Mouse (Mus musculus): Measurements from ENCODE around the gene Pik3r2.
A peak's percentile ranks its signal among the peaks of the same experiment; 100 is the strongest.
"Not testable (repeated sequence)": the region's sequence is repeated elsewhere in the genome, so short reads cannot be mapped to it uniquely, and the experiment has no call there.

Gene Pik3r2

DNA sequence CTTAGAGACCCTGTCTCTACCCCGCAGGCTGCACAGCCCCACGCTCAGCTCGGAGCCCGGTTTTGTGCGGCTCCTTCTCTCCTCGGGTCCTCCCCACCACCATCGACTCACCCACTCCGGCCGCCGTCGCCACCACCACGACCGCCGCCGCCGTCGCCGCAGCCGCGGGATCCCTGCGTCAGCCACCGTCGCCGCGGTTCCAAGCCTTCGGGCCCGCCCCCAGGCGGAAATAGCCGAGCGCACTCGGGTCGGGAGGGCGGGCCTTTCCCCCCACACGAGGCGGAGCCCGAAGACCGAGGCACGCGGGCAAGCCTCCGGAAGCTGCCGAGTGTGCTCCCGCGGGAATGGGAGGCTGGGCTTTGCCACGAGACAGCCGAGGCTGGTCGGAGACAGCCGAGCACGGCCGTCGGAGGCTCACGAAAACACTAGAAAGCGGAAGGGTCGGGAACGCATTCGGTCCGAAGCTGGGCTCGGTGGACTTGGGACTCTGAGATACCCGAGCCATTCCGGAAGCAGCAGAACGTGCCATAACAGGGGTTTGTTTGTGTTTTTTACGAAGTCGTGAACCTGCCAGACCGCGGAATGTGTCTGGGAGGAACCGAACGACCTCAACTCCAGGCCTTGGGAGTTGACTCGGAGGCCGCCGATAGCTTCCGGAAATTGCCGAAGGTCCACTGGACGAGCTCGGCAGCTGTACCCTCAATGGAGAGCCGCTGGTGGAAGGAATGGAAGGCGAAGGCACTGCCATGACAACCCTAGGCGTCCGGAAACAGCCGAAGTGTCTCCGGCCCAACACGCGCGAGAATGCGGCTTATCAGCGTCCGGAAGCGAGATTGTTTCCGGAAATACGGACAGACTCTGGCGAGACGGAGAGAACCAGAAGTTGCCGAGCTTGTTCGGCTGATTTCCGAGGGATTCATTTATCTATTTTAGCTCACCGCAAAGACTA is at the start of gene Pik3r2:
Pik3r2 (minus strand) TSS at position 218 of the 949 bp plus-strand sequence.
- DNase-seq = peak; percentile 99

GRCm38 (mm10) chr8:70825816-70826215 is 49.3 kb upstream of the Pik3r2 start:
- no peak for DNase-seq

- no peak for DNase-seq
Observed at GRCm38 (mm10) chr8:70823802-70824201, 47.3 kb upstream of the Pik3r2 start.

DNA sequence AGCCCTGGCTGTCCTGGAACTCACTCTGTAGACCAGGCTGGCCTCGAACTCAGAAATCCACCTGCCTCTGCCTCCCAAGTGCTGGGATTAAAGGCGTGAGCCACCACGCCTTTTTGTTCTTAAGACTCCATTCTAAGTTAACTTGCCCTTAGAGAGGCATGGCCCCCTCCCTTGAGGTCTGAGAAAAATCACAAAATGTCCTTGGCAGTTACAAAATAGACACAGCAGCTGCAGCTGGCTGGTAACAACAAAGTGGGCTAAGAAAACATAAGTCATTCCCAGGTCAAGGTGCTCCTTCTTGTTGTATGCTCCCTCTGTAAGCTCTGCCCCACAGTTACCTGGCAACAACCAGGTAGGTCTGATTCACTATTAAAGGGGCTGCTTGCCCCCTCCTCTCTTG is 46.1 kb upstream of the Pik3r2 start:
- DNase-seq = not testable (repeated sequence)

GRCm38 (mm10) chr8:70821992-70822391 is 45.5 kb upstream of the Pik3r2 start:
- no peak for DNase-seq

DNA sequence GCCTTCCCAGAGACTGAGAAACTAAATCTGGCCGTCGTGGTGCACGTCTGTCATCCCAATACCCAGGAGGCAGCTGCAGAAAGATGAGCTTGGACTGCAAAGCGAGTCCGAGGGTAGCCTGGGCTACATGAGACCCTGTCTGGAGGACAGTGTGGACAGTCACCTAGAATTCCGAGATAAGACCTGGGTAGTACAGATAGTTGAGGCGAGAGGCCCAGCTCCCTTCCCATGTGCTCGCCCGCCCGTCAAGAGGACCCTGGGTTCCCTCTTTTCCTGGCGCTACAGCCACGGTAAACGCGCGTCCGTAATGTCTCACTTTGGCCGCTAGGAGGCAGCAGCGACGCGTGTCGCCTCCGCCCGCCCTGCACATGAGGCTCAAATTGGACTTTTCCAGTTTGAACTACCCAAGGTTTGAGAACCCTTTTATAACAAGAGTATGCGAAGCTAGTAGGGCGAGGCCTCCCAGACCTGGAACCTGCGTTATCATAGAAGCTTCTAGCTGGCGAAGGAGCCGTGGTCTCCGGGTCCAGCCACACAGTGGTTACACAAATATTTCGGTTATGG is 45.0 kb upstream of the Pik3r2 start:
- DNase-seq = peak; percentile 65

DNA sequence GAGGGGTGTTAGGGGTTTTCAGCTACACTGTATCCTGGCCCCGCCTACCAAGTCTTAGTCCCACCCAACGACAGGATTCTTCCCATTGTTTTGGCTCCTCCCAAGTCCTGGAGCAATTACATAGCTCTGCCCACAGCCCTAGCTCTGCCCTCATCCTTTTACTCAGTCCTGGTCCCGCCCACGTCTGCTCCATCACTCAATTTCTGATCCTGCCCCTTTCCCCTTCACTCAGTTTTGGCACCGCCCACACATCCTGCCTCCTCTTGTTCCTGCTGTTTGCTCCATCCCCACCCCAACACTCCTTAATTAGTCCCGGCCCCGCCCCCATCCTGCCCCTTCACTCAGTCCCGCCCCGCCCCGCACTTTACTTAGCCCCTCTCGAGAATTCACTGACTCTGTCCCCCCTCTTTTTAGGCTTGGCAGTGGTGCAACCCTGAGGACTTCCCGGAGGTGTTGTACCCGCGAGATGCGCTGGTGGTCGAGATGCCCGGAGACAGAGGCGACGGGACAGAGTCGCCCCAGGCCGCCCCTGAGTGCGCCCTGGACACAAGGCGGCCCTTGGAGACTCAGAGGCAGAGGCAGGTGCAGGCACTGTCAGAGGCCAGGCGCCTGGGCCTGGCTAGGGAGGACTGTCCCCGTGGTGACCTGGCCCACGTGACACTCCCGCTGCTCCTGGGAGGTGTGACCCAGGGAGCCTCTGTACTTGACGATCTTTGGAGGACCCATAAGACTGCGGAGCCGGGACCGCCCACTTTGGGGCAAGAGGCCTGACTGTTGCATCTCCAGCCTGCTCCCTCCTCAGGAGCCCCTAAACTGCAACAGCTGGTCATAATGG is 43.8 kb upstream of the Pik3r2 start:
- DNase-seq = no peak

- no peak for DNase-seq
Observed at GRCm38 (mm10) chr8:70816679-70817078, 40.2 kb upstream of the Pik3r2 start.

DNA sequence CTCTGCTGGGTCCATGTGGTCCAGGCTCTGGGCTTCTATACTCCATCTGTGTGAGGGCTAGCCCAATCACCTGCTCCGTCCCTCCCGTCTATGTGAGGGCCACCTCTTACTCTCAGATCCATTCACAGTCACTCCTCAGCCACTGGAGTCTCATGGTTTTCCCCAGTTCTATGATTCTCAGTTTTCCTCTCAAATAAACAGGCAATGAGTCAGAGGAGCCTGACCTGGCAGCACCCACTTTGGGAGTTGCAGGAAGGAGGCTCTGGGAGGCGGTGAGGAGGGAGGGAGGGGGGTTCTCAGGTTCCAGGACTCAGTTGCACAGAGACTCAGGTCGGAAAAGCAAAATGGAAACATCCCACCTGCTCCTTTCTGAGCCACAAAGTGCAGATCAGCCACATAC is 36.4 kb upstream of the Pik3r2 start:
- no peak for DNase-seq

- DNase-seq = no peak
Observed at GRCm38 (mm10) chr8:70812055-70812454, 35.5 kb upstream of the Pik3r2 start.

DNA sequence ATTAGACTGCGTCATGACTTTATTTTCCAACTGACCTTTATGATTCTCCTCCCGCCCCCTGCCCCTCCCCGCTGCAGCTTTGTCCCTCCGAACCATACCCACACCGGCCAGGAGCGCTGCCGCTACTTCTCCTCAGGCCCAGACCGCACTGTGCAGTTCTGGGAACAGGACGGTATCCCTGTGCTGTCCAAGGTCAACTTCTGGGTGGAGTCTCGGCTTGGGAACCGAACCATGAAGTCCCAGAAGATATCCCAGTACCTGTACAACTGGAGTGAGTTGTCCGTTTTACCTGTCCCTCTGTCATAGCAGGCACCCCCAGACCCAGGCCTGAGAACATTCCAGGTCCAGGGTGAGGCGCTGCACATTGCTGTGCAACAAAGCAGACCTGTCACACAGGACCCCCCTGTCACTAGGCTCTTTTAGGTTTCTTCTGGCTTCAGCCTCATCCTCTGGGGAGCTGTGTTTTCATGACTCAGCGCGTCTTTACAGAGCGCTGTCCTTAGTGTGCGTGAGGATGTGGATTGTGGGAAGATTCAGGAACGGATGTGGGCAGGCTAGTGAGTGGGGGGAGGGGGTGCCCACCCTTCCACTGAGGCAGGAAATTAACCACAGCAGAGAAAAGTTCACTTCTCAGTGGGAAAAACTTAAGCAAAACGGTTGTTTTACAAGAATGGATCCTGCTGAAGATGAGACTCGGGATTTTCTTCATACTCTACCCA is 34.6 kb upstream of the Pik3r2 start:
- no peak for DNase-seq

- DNase-seq = no peak
Observed at GRCm38 (mm10) chr8:70808955-70809701, 32.6 kb upstream of the Pik3r2 start.

GRCm38 (mm10) chr8:70808239-70808638 is 31.7 kb upstream of the Pik3r2 start, which contains the start of gene Il12rb1:
Gene Il12rb1 (plus strand): TSS chr8:70808449.
- DNase-seq = no peak

- no peak for DNase-seq
Observed at GRCm38 (mm10) chr8:70807304-70807703, 30.8 kb upstream of the Pik3r2 start.

DNA sequence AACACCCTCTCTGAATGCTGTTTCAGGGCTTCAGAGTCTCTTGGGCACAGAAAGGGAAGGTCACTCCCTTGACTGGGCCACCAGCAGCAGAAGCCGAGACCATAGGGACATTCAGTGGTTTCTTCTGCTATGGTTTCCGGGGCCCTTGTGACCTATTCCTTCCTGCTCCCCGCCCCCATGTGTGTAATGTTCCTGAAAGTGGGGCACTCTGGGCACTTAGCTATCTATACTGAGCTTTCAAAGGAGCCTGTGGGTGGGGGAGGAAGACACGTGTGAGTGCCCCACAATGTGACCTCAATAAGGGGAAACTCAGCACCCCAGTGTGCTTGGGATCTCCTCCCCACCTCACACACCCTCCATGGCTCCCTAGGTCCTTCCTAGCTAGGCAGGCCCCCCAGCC is 30.0 kb upstream of the Pik3r2 start:
- DNase-seq = no peak

GRCm38 (mm10) chr8:70804481-70805206 is 28.1 kb upstream of the Pik3r2 start, which contains the start of gene Mast3:
Gene Mast3 (minus strand): TSS chr8:70805054.
- DNase-seq = peak; percentile 79

GRCm38 (mm10) chr8:70803761-70804480 is 27.4 kb upstream of the Pik3r2 start:
- DNase-seq = no peak

DNA sequence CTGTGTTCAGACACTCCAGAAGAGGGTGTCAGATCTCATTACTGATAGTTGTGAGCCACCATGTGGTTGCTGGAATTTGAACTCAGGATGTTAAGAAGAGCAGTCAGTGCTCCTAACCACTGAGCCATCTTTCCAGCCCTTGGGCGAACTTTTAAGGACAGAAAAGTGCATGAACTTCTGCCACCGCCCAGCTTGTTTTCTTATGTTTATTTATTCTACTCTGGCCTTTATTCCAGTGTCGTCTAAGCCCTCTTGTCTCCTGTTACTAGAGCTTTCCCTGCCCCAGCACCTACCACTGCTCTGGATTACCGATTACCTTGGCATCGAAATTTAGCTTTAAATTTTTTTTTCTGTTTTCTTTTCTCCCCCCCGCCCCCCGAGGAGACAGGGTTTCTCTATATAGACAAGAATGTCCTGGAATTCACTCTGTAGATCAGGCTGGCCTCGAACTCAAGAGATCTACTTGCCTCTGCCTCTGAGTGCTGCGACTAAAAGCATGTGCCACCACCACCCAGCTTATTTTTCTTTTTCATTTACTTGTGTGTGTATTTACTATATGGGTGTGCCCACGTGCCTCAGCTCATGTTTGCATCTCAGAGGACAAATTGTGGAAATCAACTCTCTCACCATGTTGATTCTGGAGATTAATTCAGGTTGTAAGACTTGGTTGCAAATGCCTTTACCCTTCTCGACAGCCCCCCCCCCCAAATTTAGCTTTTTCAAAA is 26.4 kb upstream of the Pik3r2 start:
- no peak for DNase-seq

DNA sequence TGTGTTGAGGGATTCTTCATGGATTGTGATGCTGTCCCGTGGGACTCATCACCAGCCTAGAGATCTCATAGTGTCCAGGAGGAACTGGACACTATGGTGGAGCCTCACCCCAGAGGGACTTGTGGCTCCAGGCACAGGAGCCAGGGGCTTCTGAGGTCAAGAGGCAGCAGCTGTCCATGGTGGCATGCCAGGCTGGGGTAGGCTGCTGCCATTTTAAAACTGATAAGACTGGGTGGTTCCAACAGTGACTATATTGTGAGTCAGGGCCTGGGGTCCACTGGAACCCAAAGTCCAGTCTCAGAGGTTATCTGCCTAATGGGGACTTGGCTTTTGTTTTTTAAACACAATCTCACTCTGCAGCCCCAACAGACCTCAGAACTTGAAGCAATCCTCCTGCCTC is 25.3 kb upstream of the Pik3r2 start:
- no peak for DNase-seq

GRCm38 (mm10) chr8:70801156-70801555 is 24.6 kb upstream of the Pik3r2 start:
- DNase-seq = no peak
